Mouse (Mus musculus) thymus, postnatal 36 days (tissue): ENCODE data around the gene Cd3d.
"Not testable (repeated sequence)": the region's sequence is repeated elsewhere in the genome, so short reads cannot be mapped to it uniquely, and the experiment has no call there.

Source experiments
- DNase-seq, 2 experiments: peaks; one replicate each; pipeline ENCODE4 v3.0.0; 2022; ENCODE audit warnings: mixed read lengths in 2 of 2

The Cd3d gene

GRCm38 (mm10) chr9:44981676-44982075 lies at the start of gene Cd3d:
TSS of gene Cd3d (plus strand) at chr9:44981786.
- DNase-seq: peak; percentile 67 to 68

- no peak for DNase-seq
These were observed 39.8 kb upstream of the Cd3d start for GRCm38 (mm10) chr9:44941756-44942155.

GRCm38 (mm10) chr9:44942421-44942820 lies 39.2 kb upstream of the Cd3d start:
- DNase-seq: no peak

GRCm38 (mm10) chr9:44946185-44946695 lies 35.3 kb upstream of the Cd3d start:
- DNase-seq: no peak

GRCm38 (mm10) chr9:44947836-44948235 lies 33.8 kb upstream of the Cd3d start:
- no peak for DNase-seq

- DNase-seq: peak; percentile 20 to 31
These were observed 27.2 kb upstream of the Cd3d start for GRCm38 (mm10) chr9:44954432-44954831.

- DNase-seq: peak; percentile 99
These were observed 16.3 kb upstream of the Cd3d start, which contains the start of gene Ube4a for GRCm38 (mm10) chr9:44965126-44965832. TSS of gene Ube4a (minus strand) at chr9:44965600.

- DNase-seq: no peak
These were observed 15.6 kb upstream of the Cd3d start for GRCm38 (mm10) chr9:44965833-44966466.

- peak; percentile 85 for DNase-seq
These were observed 14.8 kb upstream of the Cd3d start for GRCm38 (mm10) chr9:44966815-44967242.

GRCm38 (mm10) chr9:44967763-44968162 lies 13.8 kb upstream of the Cd3d start:
- DNase-seq: not testable (repeated sequence)

- DNase-seq: peak in 1 of 2 experiments; percentile 45
These were observed 12.1 kb upstream of the Cd3d start for GRCm38 (mm10) chr9:44969450-44969849.

GRCm38 (mm10) chr9:44977813-44978212 lies 3.8 kb upstream of the Cd3d start:
- DNase-seq: no peak

- peak; percentile 52 to 56 for DNase-seq
These were observed 1.8 kb upstream of the Cd3d start for GRCm38 (mm10) chr9:44979806-44980205.

GRCm38 (mm10) chr9:44980242-44980641 lies 1.3 kb upstream of the Cd3d start, which contains the start of gene Cd3g:
TSS of gene Cd3g (minus strand) at chr9:44980431.
- peak; percentile 89 to 95 for DNase-seq

GRCm38 (mm10) chr9:44981104-44981503 lies 482 bp upstream of the Cd3d start:
- peak; percentile 34 to 53 for DNase-seq

- DNase-seq: no peak
These were observed 495 bp downstream of the Cd3d start for GRCm38 (mm10) chr9:44982081-44982480.

GRCm38 (mm10) chr9:44982531-44982930 lies 945 bp downstream of the Cd3d start:
- peak; percentile 52 to 58 for DNase-seq

GRCm38 (mm10) chr9:44983001-44983400 lies 1.4 kb downstream of the Cd3d start:
- DNase-seq: peak in 1 of 2 experiments; percentile 2

GRCm38 (mm10) chr9:44985721-44986161 lies 4.2 kb downstream of the Cd3d start:
- peak; percentile 58 to 60 for DNase-seq

GRCm38 (mm10) chr9:44986242-44986781 lies 4.7 kb downstream of the Cd3d start:
- peak; percentile 83 to 90 for DNase-seq

- peak; percentile 32 to 45 for DNase-seq
These were observed 5.4 kb downstream of the Cd3d start for GRCm38 (mm10) chr9:44986976-44987375.

- peak in 1 of 2 experiments; percentile 4 for DNase-seq
These were observed 10.2 kb downstream of the Cd3d start for GRCm38 (mm10) chr9:44991821-44992220.

GRCm38 (mm10) chr9:44992271-44992670 lies 10.7 kb downstream of the Cd3d start:
- peak in 1 of 2 experiments; percentile 1 for DNase-seq
